26 mouse cellular contexts compared by ENCODE assay signal in the genomic region with DNA sequence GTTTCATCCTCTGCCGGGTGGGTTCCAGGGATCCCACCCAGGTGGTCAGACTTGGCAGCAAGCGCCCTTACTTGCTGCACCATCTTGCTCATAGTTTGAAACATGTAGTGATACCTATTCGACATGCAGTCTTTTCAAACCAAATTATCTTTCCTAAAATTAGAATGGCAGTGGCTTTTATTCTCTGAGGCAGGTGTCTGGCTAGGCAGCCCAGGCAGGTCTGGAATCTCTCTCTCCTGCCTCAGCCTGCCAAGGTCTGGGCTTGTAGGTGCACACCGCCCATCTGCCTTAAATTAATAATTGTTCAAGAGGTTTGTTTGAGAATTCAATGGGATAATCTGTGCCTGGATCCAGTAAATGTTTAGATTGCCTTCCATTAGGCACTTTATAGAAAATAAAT. TPM values are rescaled to one million over a fixed set of nuclear protein-coding genes. Genes with fewer than 3 reads are reported as not detected.
DNase-seq lines count a peak whose midpoint lies in the region; ATAC-seq and TF ChIP-seq lines count a peak whose summit lies in the region.
"Had no signal": no experiment of that assay in that cellular context is flagged by ENCODE, and none has a peak within 500 bp of the region (broad histone marks: within the 10 kb centered on the region; RNA-seq: fewer than 3 reads in every experiment).

No protein-coding gene starts in this region.

- 64% methylated on average over 4 of the region's 4 CpGs for WGBS in forebrain, embryonic 13.5 days
- WGBS in forebrain, embryonic 12.5 days, result 78% methylated on average over 4 of the region's 4 CpGs

- H3K4me3 ChIP-seq in forebrain, embryonic 13.5 days, result no peak overlapping the region
- no peak overlapping the region for H3K4me3 ChIP-seq in forebrain, embryonic 12.5 days (replicated peaks)
- no peak overlapping the region for H3K4me3 ChIP-seq in layer of hippocampus, adult 2 months
- H3K4me3 ChIP-seq: embryonic facial prominence, embryonic 10.5 days; heart, adult 2 months; liver, embryonic 13.5 days; midbrain, embryonic 12.5 days; neural tube, embryonic 12.5 days had no signal

- no peaks in the 10 kb centered on the region; the same call in 1 of the 2 replicates for H3K9me3 ChIP-seq in forebrain, embryonic 13.5 days (replicated peaks)
- H3K9me3 ChIP-seq in forebrain, embryonic 12.5 days, result 0 out of 2 replicates have a peak, but pooled peaks cover 6% of the 10 kb centered on the region
- H3K9me3 ChIP-seq: liver, embryonic 13.5 days; midbrain, embryonic 12.5 days; neural tube, embryonic 12.5 days had no signal

- TF ChIP-seq POLR2A in brain, embryonic 14.5 days (IDR thresholded peaks at IDR 0.05; ENCODE audit: borderline replicate concordance, extremely low read depth, insufficient read depth, insufficient read length, poor library complexity, severe bottlenecking), result no peak

- DNase-seq in layer of hippocampus, adult 2 months (ENCODE audit: low spot score in 2 of 2), result no peak
- DNase-seq in layer of hippocampus, postnatal 25 days (ENCODE audit: extremely low spot score in 1 of 2, low spot score in 1 of 2), result no peak
- peak; percentile 59 for DNase-seq in brain, embryonic 14.5 days (ENCODE audit: low read depth)
- DNase-seq in cerebellum, postnatal 25 days, result peak; percentile 56 to 69
- no peak for DNase-seq in adrenal gland, adult (ENCODE audit: inconsistent age in 2 of 2, low spot score in 1 of 2)
- DNase-seq: gastrocnemius, postnatal 36 days; heart, adult 2 months; heart, postnatal 4 days; kidney, postnatal 25 days; liver, embryonic 13.5 days; lung, adult 2 months; lung, postnatal 14 days had no signal

- peaks cover 19% of the 10 kb centered on the region for H3K4me1 ChIP-seq in forebrain, embryonic 13.5 days
- peaks cover 4% of the 10 kb centered on the region; the same call in 1 of the 2 replicates for H3K4me1 ChIP-seq in forebrain, embryonic 12.5 days
- H3K4me1 ChIP-seq: embryonic facial prominence, embryonic 10.5 days; liver, embryonic 13.5 days; neural tube, embryonic 12.5 days had no signal

- no peak for TF ChIP-seq CTCF in layer of hippocampus, adult 2 months (conservative IDR thresholded peaks at IDR 0.05)
- no peak for TF ChIP-seq CTCF in brain, embryonic 14.5 days (IDR thresholded peaks at IDR 0.05; ENCODE audit: borderline replicate concordance, extremely low read depth, insufficient read depth, insufficient read length)

- no peaks in the 10 kb centered on the region for H3K27me3 ChIP-seq in forebrain, embryonic 13.5 days
- H3K27me3 ChIP-seq in forebrain, embryonic 12.5 days, result peaks cover 13% of the 10 kb centered on the region
- H3K27me3 ChIP-seq: liver, embryonic 13.5 days; midbrain, embryonic 12.5 days; neural tube, embryonic 12.5 days had no signal

- H3K4me2 ChIP-seq in forebrain, embryonic 13.5 days, result no peak overlapping the region
- no peak overlapping the region for H3K4me2 ChIP-seq in forebrain, embryonic 12.5 days
- H3K4me2 ChIP-seq: liver, embryonic 13.5 days; midbrain, embryonic 12.5 days; neural tube, embryonic 12.5 days had no signal

- ATAC-seq in forebrain, embryonic 13.5 days, result no peak
- ATAC-seq in forebrain, embryonic 12.5 days (ENCODE audit: low FRiP score), result no peak
- ATAC-seq: CD4-positive, CD25-positive, alpha-beta regulatory T cell, adult 4 months; intestine, postnatal 0 days had no signal

- H3K27ac ChIP-seq in forebrain, embryonic 13.5 days, result peak overlapping the region; percentile 33; the same call in 1 of the 2 replicates
- H3K27ac ChIP-seq in forebrain, embryonic 12.5 days, result no peak overlapping the region
- H3K27ac ChIP-seq in layer of hippocampus, adult 2 months, result peak overlapping the region; percentile 0; the same call in 1 of the 2 replicates
- H3K27ac ChIP-seq: heart, adult 2 months; liver, embryonic 13.5 days; midbrain, embryonic 12.5 days; neural tube, embryonic 12.5 days had no signal

- H3K36me3 ChIP-seq in forebrain, embryonic 13.5 days (ENCODE audit: poor library complexity, severe bottlenecking), result peaks cover 27% of the 10 kb centered on the region
- peaks cover 15% of the 10 kb centered on the region for H3K36me3 ChIP-seq in forebrain, embryonic 12.5 days (replicated peaks)

- H3K9ac ChIP-seq in forebrain, embryonic 13.5 days, result no peak overlapping the region
- H3K9ac ChIP-seq in forebrain, embryonic 12.5 days, result no peak overlapping the region
- H3K9ac ChIP-seq: liver, embryonic 13.5 days; neural tube, embryonic 12.5 days had no signal

RNA-seq across cellular contexts. Expression of a gene that starts 38.5 kb away (rescaled TPM):
- polyA plus RNA-seq in forebrain, embryonic 13.5 days (2015; fragmentation: Nextera tagmentation; extraction: Ambion mirVana), result 2.0 and 3.7 TPM in 2 replicates
- 0.79 and 0.86 TPM in 2 replicates for polyA plus RNA-seq in forebrain, embryonic 12.5 days (2016; fragmentation: Nextera tagmentation; extraction: Ambion mirVana)
- 100 to 1,000 TPM; 129 to 132 TPM for total RNA-seq in layer of hippocampus, adult 2 months (2021)
- 100 to 1,000 TPM; 140 to 151 TPM for total RNA-seq in layer of hippocampus, postnatal 25 days (2021)
- 3.1 and 6.9 TPM in 2 replicates for polyA plus RNA-seq in brain, embryonic 14.5 days (2012; rRNA removed)
- total RNA-seq: gastrocnemius, postnatal 36 days; heart, adult 2 months; heart, postnatal 4 days; megakaryocyte progenitor cell, adult 5-6 weeks had no signal
- polyA plus RNA-seq: CD4-positive, CD25-positive, alpha-beta regulatory T cell, adult 4 months; heart, adult 2 months; liver, embryonic 13.5 days; lung, adult 2 months; spleen, adult 2 months had no signal

RNA-seq across cellular contexts. Expression of a gene that starts 53.6 kb away (rescaled TPM):
- polyA plus RNA-seq in forebrain, embryonic 13.5 days (2015; fragmentation: Nextera tagmentation; extraction: Ambion mirVana), result not detected in 2 replicates
- polyA plus RNA-seq in forebrain, embryonic 12.5 days (2016; fragmentation: Nextera tagmentation; extraction: Ambion mirVana), result not detected in 2 replicates
- total RNA-seq in layer of hippocampus, adult 2 months (2021), result 1 to 10 TPM; 1.9 to 2.9 TPM
- 1 to 10 TPM; 2.2 to 5.3 TPM for total RNA-seq in layer of hippocampus, postnatal 25 days (2021)
- polyA plus RNA-seq in brain, embryonic 14.5 days (2012; rRNA removed), result not detected in 2 replicates
- total RNA-seq: adrenal gland, adult 18-20 months; adrenal gland, postnatal 4 days; gastrocnemius, postnatal 36 days; heart, adult 2 months; heart, postnatal 4 days; megakaryocyte progenitor cell, adult 5-6 weeks had no signal
- polyA plus RNA-seq: CD4-positive, CD25-positive, alpha-beta regulatory T cell, adult 4 months; embryonic facial prominence, embryonic 10.5 days; heart, adult 2 months; heart, embryonic 14.5 days; intestine, postnatal 0 days; kidney, embryonic 14.5 days; liver, embryonic 13.5 days; lung, adult 2 months; midbrain, embryonic 12.5 days; neural tube, embryonic 12.5 days; spleen, adult 2 months; urinary bladder, adult 2 months had no signal

Comparison
In these comparisons a context has a peak if more than half of its experiments do, and no peak if none do; other contexts are left out.
1. DNase-seq: peak in brain, embryonic 14.5 days (single experiment) and cerebellum, postnatal 25 days (2 of 2); none in layer of hippocampus, adult 2 months (0 of 2), layer of hippocampus, postnatal 25 days (0 of 2) and adrenal gland, adult (0 of 2).